Mouse (Mus musculus) cerebellum, postnatal 4 days (tissue): ENCODE data around the gene Shb.
"Not testable (repeated sequence)": the region's sequence is repeated elsewhere in the genome, so short reads cannot be mapped to it uniquely, and the experiment has no call there.

Experiments used
- DNase-seq, 2 experiments: peaks; one replicate each; pipeline ENCODE4 v3.0.0; 2022; ENCODE audit warnings: low spot score in 2 of 2, mixed read lengths in 1 of 2

Gene Shb

DNA sequence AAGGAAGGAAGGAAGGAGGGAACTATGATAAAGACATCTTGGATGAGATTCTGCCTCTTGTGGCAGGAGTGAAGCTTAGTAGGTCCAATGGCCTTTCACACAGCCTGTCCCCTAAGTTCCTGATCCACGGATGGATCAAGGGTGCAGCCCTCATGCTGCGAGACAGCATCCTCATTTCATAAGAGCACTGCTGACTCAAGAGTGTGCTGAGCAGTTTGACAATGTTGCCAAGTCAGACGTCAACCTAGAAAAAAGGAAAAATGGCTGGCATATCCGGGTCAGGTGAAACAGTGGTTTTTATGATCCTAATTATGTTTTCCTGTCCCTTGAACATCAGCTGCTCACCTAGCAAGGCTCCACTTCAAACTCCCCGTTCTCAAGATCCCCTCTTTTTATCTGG, 138.6 kb downstream of the Shb start:
- DNase-seq, result no peak

GRCm38 (mm10) chr4:45392994-45393393, 139.3 kb downstream of the Shb start:
- DNase-seq, result no peak

- DNase-seq, result no peak
These were observed 139.7 kb downstream of the Shb start for GRCm38 (mm10) chr4:45392572-45392971.

GRCm38 (mm10) chr4:45392099-45392498, 140.2 kb downstream of the Shb start:
- DNase-seq, result no peak

DNA sequence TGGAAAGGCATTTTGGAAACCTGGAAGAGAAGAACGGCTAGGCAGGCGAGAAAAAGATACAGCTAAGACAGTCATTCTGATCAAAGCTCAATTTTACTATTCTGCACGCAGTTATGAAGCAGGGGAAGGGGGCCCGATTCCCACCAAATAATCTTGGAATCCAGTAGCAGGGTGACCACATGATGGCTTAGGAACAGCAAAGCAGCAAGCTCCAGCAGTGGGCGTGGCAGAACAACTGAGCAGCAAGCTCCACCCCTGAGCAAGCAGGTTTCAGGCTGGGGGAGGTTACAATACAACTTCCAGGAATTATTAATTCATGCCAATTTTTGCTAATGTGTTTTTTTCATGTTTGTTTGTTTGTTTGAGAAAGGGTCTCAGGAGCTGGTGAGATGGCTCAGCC, 145.0 kb downstream of the Shb start:
- not testable (repeated sequence) for DNase-seq

DNA sequence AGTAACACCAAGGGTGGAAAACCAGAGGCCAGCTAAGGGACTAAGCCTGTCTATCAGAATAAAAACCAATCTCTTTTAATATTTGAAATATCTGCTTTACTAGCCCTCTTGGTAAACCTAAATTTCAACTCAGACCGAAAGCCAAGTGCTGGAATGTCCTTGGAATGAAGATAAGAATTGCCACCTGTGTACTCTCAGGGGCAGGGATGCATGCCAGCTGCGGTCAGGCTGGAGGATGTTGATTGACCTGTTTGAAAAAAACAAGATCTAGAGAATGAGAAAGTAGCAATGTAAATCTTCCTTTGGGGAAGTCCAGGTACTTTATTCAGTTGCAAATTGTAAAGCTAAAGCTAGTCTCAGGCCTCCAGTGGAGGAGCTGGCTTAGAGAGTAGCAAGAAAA, 150.1 kb downstream of the Shb start:
- DNase-seq, result not testable (repeated sequence)

DNA sequence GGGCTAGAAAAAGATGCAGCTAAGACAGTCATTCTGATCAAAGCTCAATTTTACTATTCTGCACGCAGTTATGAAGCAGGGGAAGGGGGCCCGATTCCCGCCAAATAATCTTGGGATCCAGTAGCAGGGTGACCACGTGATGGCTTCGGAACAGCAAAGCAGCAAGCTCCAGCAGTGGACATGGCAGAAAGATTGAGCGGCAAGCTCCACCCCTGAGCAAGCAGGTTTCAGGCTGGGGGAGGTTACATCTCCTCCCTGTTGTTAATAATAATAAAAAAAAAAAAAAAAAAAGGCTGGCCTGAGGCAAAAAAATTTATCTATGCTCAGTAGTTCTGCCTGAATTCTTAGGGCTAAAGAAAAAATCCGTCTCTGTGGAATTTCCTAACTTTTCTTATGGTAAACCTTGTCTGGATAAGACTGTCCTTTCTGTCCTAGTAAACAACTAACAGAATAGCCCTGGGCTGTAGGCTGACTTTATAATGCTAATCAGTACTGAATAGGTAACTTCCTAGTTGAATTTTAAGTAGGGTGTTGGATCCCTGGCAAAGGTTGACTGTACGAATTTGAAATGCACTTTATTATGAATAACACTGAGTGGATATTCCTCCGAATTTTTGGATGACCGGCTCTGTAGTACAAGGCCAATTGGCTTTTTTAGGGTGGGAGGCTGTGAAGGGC, 151.2 kb downstream of the Shb start:
- not testable (repeated sequence) for DNase-seq

DNA sequence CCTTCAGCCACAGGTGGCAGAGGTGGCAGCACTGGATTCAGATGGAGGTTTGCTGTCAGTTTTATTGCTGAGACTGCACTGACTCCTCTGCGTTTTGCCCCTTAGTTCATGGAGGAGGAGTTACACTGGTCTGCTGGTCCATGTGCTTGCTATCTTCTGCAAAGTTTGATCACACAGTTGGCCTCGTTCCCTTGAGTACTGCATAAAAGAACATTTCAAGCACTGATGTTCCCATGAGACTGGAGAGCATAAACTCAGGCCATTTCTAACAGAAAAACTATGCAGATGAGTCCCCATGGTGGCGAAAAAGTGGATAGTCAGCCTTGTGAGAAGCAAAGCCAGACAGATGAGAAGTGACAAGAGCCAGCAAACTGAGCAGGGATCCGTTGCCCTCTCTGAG, 155.7 kb downstream of the Shb start:
- no peak for DNase-seq

- no peak for DNase-seq
These were observed 157.4 kb downstream of the Shb start for GRCm38 (mm10) chr4:45374879-45375278.
